Mouse (Mus musculus) cerebellum, adult 11-12 months (tissue): ENCODE measurements around the gene Svs5.
"Not testable (repeated sequence)": the region's sequence is repeated elsewhere in the genome, so short reads cannot be mapped to it uniquely, and the experiment has no call there.

Experiments used
- DNase-seq: peaks from one replicate; pipeline ENCODE4 v3.0.0; 2022

Gene Svs5

GRCm38 (mm10) chr2:164332440-164332839 is at the start of gene Svs5:
Svs5 (plus strand) TSS chr2:164332740.
- not testable (repeated sequence) for DNase-seq

DNA sequence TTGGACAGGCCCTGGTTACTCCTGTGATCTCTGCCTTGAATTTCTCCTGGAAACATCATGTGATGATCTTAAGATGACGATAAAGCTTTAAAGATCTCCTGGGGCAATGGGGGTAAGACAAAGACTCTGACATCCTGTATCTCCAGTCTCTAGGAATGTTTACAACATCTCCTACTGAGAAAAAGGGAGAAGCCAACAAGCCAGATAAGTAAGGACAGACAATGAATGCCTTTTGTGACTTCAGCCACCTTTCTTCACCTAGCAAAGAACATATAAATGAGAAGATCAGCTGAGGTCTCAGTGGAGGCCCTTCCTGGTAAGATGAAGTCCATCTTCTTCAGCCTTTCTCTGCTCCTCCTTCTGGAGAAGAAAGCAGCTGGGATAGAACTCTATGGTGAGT is 43.6 kb upstream of the Svs5 start, which contains the start of gene Svs3a:
Gene Svs3a, plus strand, starts transcription at position 301 of the 400 bp plus-strand sequence.
- DNase-seq = not testable (repeated sequence)

DNA sequence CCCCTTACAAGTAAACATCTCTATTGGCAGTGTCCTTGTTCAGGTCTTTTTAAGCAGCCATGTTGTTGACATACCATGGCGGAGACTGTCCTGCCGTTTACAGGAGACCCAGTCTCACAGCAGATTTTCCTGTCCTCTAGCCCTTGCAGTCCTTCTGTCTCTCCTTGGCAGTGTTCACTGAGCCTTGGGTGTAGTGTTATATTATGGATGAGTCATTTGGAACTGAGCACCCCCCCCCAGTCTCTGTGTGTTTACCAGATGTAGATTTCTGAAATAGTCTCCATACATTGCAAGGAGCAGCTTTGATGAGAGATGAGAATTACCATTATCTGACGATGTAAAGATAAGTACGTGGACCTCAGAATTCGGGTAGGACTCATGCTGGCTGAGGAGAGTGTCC is 19.9 kb upstream of the Svs5 start:
- DNase-seq = no peak

DNA sequence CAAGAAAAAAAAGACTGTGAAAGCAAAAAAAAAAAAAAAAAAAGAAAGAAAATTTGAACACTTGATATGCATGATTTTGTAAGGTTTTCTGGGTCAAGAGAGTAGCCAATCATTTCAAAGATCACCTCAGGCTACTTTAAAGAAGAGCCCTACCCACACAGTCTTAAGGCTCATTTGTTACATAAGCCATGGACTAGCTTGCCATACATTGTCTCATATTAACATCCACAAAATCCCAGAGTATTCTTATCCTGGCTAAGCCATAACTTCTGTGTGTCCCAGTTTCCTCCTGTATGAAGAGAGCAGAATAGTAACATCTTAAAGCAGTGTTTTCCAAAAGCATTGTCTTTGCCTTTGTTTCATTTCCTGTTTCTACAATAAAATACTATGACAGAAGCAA is 17.1 kb upstream of the Svs5 start:
- DNase-seq = not testable (repeated sequence)

DNA sequence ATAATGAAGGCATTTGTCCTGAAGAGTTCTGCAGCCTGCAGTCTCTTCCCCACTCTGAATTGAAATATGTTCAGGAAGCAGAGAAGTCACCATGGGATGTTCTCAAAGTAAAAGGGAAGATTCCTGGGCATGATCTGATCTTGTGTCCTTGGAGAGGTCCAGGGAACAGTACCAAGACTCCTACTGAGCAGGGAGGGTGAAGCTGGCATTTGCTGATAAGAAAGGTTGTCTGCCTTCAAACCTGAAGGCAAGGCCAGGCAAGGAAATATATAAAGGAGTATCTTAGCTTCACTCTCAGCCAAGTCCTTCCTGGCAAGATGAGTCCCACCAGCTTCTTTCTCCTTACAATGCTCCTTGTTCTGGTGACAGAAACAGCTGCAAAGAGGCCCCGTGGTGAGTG is 16.1 kb upstream of the Svs5 start, which contains the start of gene Svs6:
Gene Svs6, plus strand, starts transcription at position 301 of the 400 bp plus-strand sequence.
- not testable (repeated sequence) for DNase-seq

- DNase-seq = no peak
Measured at GRCm38 (mm10) chr2:164320983-164321382, 11.6 kb upstream of the Svs5 start.

DNA sequence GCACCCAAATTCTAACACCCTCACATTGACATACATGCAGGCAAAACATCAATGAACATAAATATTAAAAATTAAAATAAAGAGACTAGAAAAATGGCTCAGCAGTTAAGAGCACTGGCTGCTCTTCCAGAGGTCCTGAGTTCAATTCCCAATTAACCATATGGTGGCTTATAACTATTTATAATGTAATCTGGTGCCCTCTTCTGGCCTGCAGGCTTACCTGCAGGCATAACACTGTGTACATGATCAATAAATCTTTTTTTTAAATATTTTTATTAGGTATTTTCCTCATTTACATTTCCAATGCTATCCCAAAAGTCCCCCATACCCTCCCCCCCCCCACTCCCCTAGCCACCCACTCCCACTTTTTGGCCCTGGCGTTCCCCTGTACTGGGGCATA is 11.2 kb downstream of the Svs5 start:
- not testable (repeated sequence) for DNase-seq

DNA sequence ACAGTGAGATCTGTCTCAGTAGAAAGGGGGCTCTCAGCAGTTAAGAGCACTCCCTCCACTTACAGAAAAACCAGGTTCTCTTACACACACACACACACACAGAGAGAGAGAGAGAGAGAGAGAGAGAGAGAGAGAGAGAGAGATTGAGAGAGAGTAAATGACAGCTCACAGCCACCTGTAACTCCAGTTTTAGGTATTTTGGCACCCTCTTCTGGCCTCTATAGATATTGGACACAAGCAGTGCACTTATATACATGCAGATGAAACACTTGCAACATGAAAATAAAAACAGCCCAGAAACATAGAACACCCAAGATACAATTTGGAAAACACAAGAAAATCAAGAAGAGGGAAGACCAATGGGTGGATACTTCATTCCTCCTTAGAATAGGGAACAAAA is 15.2 kb downstream of the Svs5 start:
- not testable (repeated sequence) for DNase-seq

GRCm38 (mm10) chr2:164348980-164349379 is 16.4 kb downstream of the Svs5 start:
- no peak for DNase-seq

DNA sequence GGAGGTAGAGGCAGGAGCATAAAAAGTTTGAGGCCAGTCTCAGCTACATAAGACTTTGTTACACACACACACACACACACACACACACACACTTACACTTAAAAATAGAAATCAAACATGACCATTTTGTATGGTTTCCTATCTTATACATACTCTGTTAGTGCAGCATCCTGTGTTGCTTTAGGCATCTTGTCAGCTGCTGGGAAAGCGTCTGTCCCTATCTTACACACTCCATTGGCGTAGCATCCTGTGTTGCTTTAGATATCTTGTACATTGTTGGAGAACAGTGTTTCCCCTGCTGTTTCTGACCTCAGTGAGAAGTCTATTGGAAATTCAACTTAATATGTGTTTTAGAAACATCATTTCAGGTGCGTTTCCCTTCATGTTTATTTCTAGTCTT is 20.2 kb downstream of the Svs5 start:
- DNase-seq = no peak

GRCm38 (mm10) chr2:164353356-164353755 is 20.8 kb downstream of the Svs5 start:
- DNase-seq = no peak

DNA sequence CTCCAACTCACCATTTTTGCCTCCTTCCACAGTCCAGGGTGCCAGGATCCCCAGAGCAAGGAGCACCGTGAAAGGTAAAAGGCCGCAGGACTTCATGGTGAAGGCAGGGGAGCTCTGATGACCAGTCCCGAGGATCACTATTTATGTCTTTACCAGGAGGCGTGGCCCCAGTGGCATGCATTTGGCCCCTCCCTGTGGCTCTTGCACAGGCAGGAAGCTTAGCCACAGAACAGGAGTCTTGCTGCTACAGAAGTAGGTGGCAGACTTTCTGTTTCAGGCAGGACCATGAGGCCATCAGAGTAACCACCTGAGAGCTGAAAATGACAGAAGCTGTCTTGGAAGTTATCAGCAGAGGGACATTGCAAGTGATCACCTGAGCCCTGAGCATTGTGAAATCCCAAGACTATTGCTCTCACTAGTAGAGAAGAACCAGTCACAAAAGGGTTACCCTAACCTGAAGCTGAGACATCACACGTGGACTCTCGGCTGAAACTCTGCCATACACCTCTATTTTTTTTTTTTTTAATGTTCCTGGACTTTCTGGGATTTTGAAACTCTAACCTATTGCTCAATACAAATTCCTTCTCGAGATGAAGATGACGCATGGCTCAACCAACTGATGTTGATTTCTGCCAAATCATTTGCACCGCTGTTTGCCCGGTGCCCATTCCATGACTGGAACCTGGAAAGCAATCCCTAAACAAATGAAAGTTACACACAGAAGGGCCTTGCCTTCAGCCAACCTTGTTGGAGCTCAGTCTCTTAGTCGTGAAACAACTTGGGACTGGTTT is 23.8 kb downstream of the Svs5 start:
- no peak for DNase-seq

GRCm38 (mm10) chr2:164358373-164358772 is 25.8 kb downstream of the Svs5 start:
- DNase-seq = no peak

- DNase-seq = no peak
Measured at GRCm38 (mm10) chr2:164359031-164359430, 26.5 kb downstream of the Svs5 start.

- DNase-seq = no peak
Measured at GRCm38 (mm10) chr2:164359668-164360067, 27.1 kb downstream of the Svs5 start.

DNA sequence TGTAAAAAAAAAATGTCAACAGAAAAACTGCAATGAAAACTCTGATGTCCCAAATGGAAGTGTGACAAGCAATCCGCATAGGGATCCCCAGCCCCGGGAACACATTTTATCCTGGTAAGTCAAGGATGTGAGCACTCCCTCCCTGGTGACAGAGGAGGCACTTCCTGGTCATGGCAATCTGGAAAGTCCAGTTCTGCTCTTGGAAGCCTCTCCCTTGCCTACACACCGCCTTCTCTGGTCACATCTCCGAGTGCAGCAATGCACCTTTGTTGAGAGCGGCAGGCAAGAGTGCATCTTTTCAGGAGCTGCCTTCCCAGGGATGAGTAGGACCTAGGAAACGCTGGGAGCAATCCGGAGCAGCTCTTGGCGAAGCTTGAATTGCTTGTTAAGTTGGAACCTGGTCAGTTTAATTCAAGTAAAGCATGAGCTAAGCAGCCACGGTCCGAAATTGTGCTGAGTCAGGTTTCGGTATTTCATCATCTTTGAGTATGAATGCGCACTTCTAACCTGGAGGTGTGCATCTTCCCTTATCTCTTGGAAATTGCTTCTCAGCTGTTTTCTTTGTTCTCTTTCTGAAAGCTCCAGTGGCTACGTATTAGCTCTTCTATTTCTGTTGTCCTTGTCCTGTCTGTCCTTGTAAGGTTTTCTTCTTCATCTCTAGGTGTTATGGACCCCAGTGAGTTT is 28.6 kb downstream of the Svs5 start:
- no peak for DNase-seq

- DNase-seq = no peak
Measured at GRCm38 (mm10) chr2:164366947-164367346, 34.4 kb downstream of the Svs5 start.

GRCm38 (mm10) chr2:164368620-164369105 is 36.1 kb downstream of the Svs5 start:
- DNase-seq = no peak

DNA sequence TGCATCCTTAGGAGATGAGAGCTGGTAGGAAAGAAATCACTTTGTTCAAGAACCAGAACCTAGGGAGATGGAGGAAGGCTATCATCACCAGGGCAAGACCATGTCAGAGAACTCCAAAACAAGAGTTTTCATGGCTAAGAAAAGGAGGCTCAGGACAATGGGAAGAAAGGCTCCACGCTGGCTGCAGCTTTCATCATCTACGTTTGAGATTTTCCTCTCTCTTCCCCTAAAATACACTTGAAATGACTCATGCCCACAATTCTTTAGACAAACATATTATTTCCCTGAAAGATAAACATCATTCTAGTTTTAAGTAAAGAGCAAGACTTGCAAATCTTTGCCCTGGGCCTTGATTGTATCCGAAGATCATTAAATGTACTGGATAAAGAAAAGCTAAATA is 38.8 kb downstream of the Svs5 start:
- no peak for DNase-seq

- no peak for DNase-seq
Measured at GRCm38 (mm10) chr2:164372408-164373053, 40.0 kb downstream of the Svs5 start.

DNA sequence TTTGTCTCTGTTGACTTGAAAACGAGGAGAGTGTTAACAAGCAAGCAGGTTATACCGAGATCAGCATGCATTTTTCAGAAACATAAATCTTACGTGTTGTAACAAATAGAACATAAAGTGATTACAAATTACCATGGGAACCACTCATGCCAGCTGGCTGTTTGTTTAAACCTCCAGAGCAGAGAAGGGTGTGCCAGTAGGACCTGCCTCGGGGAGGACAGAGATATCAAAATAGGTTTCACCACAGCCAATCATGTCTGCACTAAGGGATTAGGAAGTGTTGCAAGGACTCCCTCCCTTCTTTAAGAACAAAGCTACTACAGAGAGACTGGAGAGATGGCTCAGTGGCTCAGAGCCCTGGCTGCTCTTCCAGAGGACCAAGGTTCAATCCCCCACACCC is 40.6 kb downstream of the Svs5 start:
- DNase-seq = no peak

DNA sequence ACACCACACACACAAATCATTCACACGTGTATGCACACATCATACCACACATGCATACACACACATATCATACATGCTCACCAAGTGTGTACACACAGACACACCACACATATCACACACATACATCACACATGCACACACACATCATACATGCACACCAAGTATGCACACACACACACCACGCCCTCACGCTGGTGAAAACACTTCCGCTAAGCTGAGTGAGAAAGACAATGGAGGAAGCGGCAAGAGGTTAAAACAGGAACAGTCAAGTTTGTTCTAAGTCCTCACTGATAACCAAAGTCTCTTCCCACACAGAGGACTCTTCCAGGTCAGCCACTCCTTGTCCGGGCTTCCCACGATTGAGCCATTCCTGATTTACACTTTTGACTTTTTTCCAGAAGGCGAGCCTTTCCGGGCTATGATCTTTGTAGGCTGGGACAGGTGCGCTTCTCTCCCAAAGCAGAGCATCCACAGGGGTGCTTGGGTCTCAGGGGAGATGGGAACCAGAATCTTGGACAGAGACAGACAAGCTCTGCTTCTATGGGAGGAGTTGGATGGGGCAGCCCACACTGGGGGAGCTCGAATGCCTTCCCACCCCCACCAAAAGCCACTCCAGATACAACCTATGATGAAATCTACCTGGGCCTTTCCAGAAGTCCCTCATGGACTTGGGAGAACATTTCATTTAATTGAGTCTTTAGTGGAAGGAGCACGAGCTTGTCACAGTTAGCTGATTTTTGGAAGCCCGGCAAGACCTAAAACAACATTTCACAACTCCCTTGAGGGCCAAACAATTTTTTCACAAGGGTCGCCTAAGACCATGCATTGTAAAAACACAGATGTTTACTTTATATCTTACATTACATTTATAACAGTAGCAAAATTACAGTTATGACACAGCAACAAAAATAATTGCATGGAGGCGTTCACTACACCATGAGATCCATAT is 45.2 kb downstream of the Svs5 start:
- DNase-seq = no peak
